Mouse (Mus musculus) erythroblast, embryonic 14.5 days (primary cell): ENCODE data around the gene Rap1gap2.

Experiments used
- GATA1 ChIP-seq: IDR thresholded peaks from 2 replicates; pipeline ENCODE4 v1.6.1; 2012; ENCODE audit warnings: low read length, inconsistent platforms, mixed read lengths
- TAL1 ChIP-seq: IDR thresholded peaks from 3 replicates; pipeline ENCODE4 v1.6.1; 2012; ENCODE audit warnings: low read length, inconsistent platforms, mixed read lengths

DNA sequence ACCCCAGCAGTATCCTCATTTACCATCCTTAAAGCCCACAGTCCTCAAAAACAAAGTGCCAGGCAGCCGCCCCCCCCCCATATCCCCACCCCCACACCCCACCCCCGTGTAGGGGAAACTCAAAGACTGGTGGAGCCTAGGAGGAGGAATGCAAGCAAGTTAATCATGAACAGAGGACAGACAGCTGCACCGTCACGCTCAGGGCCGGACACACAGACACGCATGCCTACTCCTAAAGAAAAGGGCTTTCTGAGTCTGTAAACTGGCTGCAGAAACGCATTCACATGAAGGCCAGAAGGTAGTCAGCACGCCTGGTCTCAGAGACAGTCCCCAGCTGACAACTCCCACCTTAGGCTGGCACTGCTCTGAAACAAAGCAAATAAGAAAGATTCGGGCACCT is 85.1 kb downstream of the Rap1gap2 start:
- no peak for TF ChIP-seq TAL1
- no peak for TF ChIP-seq GATA1
